Mouse (Mus musculus) 3134 (cell line): Measurements from ENCODE around the gene Hist2h3c2.
A peak's percentile ranks its signal among the peaks of the same experiment; 100 is the strongest.
"Not testable (repeated sequence)": the region's sequence is repeated elsewhere in the genome, so short reads cannot be mapped to it uniquely, and the experiment has no call there.

ENCODE experiments used
- DNase-seq: peaks from one replicate; pipeline ENCODE4 v3.0.0-alpha.2; 2011; ENCODE audit warnings: low spot score; ENCODE audit not compliant: insufficient read length; ENCODE audit errors: extremely low read depth

Hist2h3c2 gene

GRCm38 (mm10) chr3:96237335-96237903 lies 1.5 kb downstream of the Hist2h3c2 start:
- DNase-seq = peak; percentile 67

DNA sequence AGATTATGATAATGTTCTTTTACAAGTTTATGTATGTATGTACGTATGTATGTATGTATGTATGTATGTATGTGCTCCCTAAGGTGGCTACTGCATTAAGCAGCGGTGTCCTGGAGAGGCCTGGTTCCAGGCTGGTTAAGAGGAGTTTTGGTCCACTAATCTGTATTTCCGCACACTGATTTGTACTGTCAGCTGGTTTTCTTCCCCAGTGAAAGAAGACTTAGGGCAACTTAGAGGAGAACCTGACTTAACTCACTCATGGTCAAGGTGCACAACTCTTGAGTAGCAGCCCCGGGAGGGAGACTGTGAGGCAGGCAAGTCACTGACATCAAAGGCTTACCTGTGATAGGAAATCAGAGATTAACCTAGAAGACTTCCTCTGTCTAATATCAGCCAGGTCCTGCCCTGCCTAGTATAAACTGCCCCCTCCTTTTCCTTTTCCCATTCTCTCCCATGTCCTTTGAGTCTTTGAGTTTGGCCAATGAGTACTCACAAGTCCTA lies 2.0 kb downstream of the Hist2h3c2 start:
- no peak for DNase-seq

- DNase-seq = peak; percentile 40
Observed at GRCm38 (mm10) chr3:96235836-96236235, 3.1 kb downstream of the Hist2h3c2 start.

DNA sequence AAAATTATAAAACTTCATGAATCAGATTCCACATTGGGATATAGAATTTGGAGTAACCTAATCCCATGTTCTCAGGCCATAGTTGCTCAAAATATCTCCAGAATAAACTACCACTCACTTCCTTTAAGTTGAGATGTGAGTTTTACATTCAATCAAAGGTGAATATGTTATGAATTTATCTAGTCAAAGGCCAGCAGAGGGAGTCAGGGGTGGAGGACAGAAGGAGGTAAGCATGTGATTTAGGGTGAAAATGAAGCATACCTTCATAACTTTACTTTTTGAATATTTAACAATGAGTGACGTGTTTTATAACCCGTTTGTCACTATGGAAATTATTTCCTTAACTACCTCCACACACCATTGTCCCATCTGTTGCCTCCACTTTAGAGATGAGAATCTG lies 4.0 kb downstream of the Hist2h3c2 start:
- DNase-seq = no peak

- DNase-seq = no peak
Observed at GRCm38 (mm10) chr3:96231758-96232120, 7.2 kb downstream of the Hist2h3c2 start.

DNA sequence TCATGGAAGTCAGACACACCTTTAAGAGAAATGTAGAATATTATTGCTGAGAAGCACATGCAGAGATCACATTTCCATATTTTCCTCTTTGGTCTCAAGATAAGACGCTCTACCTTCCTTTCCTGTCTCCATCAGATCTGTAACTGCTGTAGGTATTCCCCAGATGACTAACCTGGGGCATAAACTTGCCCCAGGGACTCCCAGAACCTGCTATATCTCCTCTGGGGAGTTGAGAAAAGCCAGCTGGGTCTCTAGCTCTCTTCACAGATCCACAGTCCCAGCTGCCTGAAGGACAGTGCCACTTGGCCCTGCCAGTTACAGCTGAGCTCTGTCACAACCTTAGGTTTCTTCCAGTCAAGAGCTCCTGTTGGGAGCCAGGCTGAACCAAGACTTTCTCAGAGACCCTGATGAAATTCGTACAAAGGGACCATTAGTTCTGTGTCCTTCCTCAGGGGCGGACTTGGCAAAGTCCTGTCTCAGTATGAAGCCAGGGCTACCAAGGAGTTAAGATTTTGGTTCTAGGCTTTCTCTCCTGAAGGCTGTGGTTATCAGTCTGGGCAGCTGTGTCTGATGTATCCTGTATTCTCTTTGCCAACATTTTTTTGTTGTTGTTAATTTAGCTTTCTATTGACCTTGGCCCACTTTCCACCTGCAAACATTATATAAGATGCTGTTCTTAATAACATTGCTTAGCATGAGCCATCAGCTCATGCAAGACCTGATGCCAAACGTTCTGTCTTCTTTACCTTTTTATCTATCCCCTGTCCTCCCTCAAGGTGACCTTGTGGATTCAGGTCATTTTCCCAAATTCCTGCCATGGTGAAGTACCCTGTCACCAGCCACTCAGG lies 7.8 kb downstream of the Hist2h3c2 start:
- no peak for DNase-seq

GRCm38 (mm10) chr3:96230404-96230803 lies 8.5 kb downstream of the Hist2h3c2 start:
- no peak for DNase-seq

DNA sequence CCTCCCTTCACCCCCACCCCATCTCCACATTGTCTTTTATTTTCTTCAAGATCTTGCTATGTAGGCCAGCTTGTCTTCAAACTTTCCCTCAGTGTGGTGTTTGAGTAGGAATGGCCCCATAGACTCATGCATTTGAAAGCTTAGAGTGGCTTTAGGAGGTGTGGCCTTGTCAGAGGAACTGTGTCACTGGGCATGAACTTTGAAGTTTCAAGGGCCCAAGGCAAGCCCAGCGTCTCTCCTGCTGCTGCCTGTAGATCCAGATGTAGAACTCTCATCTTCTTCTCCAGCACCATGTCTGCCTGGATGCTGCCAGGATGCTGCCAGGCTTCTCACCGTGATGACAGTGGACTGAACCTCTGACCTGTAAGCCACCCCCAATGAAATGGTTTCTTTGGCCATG lies 10.1 kb downstream of the Hist2h3c2 start:
- no peak for DNase-seq

- peak; percentile 75 for DNase-seq
Observed at GRCm38 (mm10) chr3:96226695-96227648, 12.0 kb downstream of the Hist2h3c2 start.

DNA sequence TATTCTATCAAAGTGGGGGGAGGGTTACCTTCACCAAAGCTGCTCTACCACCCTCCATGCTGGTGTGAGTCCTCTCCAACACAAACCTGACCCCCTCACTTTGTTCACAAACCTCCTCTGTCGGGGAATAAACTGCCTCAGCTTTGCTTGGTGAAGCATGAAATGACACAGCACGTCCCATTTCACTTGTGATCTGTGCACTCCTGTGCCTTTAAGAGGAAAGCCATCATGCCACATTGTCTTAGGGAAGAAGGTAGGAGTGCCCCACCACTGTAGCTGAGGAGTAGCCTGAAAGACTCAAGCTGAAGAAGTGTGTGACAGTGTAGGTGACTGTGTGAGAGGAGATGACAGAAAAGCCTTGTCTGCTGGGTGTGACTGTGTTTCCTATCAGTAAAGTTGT lies 13.5 kb downstream of the Hist2h3c2 start:
- DNase-seq = no peak

DNA sequence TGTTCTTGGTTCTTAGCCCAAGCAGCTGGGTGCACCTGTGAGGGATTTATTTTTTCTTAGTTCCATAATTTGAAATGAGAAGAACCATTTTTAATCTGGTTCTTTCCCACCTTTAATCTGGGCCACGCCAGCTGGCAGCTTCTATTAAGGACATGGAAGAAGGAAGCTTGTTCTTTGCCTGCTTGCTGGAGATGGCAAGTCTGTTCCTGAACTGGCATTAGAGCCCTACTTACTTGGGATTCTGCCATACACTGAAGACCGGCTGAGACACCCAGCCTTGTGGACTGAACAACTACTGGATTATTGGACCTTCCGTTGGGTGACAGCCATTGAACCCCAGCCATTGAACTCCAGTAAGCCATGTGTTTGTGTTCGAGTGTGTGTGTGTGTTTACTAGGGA lies 16.2 kb downstream of the Hist2h3c2 start:
- DNase-seq = no peak

GRCm38 (mm10) chr3:96221640-96222038 lies 17.3 kb downstream of the Hist2h3c2 start:
- no peak for DNase-seq

GRCm38 (mm10) chr3:96220765-96221639 lies 17.9 kb downstream of the Hist2h3c2 start, which contains the start of the genes Hist2h2ac and Hist2h2be:
Hist2h2ac (minus strand) TSS chr3:96220880.
Hist2h2be (plus strand) TSS chr3:96221119.
- DNase-seq = peak; percentile 94

- not testable (repeated sequence) for DNase-seq
Observed at GRCm38 (mm10) chr3:96220131-96220764, 18.7 kb downstream of the Hist2h3c2 start.

DNA sequence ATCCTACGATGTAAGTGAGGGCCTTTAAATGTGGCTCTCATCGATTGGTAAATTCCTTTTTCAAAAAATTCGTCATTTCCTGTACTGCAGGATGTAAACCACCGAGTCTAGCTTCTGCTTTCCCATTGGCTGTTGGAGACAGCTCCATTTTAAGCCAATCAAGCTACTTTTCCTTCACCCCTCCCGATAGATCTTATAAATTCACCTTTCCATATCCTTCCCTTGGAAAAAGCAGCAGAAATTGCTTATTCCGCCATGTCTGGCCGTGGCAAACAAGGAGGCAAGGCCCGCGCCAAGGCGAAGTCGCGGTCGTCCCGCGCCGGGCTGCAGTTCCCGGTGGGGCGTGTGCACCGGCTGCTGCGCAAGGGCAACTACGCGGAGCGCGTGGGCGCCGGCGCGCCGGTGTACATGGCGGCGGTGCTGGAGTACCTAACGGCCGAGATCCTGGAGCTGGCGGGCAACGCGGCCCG lies 19.2 kb downstream of the Hist2h3c2 start, which contains the start of the genes Bola1 and Hist2h2ab:
Gene Bola1 (minus strand): TSS at position 49 of the 470 bp plus-strand sequence.
Gene Hist2h2ab (plus strand): TSS at position 205 of the 470 bp plus-strand sequence.
- peak; percentile 93 for DNase-seq

GRCm38 (mm10) chr3:96219191-96219641 lies 19.7 kb downstream of the Hist2h3c2 start:
- DNase-seq = no peak

- no peak for DNase-seq
Observed at GRCm38 (mm10) chr3:96209242-96209641, 29.7 kb downstream of the Hist2h3c2 start.

DNA sequence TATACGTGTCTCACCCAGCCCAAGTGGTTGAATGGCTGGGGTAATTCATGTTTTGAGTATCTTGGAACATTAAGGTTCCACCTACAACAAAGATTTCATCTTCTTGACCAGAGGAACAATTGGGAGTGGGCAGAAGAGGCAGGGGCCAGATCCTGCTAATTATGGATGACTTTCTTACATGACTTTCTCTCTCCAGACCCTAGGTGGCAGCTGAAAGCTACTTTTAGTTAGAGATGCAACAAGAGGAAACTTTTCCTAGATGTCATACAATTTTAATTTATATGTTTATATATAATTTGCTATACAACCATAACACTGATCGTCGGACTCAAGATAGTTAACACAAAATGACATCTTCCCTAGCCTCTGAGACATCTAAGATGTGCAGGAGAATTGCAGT lies 31.1 kb downstream of the Hist2h3c2 start:
- no peak for DNase-seq

GRCm38 (mm10) chr3:96199731-96200130 lies 39.2 kb downstream of the Hist2h3c2 start:
- DNase-seq = no peak
